Mouse (Mus musculus) liver, embryonic 11.5 days (tissue): Measurements from ENCODE around the gene Lpo. TPM values are rescaled to one million over a fixed set of nuclear protein-coding genes. Genes with fewer than 3 reads are reported as not detected.

Source experiments
- ATAC-seq: fragments of 200-750 bp; cut with Nextera tagmentation; replicated peaks from 2 replicates; pipeline ENCODE4 v1.8.0; 2017; ENCODE audit warnings: moderate number of reproducible peaks, mild to moderate bottlenecking, moderate TSS enrichment, moderate library complexity; ENCODE audit not compliant: low FRiP score
- DNase-seq: peaks from one replicate; pipeline ENCODE4 v3.0.0-alpha.2; 2017; ENCODE audit warnings: low spot score
- H3K27ac ChIP-seq: fragments of 300-500 bp; sonication (generic); 2 replicates; pipeline ENCODE4 v1.5.1; 2014; ENCODE audit warnings: mild to moderate bottlenecking, low read depth, low read length, control low read depth
- H3K27me3 ChIP-seq: fragments of 300-500 bp; sonication (generic); replicated peaks from 2 replicates; pipeline ENCODE4 v1.6.1; 2014; ENCODE audit warnings: low read length, mixed read lengths; ENCODE audit not compliant: control insufficient read depth, insufficient read depth
- H3K36me3 ChIP-seq: fragments of 300-500 bp; sonication (generic); 2 replicates; pipeline ENCODE4 v1.6.1; 2014; ENCODE audit warnings: mild to moderate bottlenecking, low read length, moderate library complexity, mixed read lengths; ENCODE audit not compliant: control insufficient read depth, insufficient read depth
- H3K4me1 ChIP-seq: fragments of 300-500 bp; sonication (generic); replicated peaks from 2 replicates; pipeline ENCODE4 v1.6.1; 2014; ENCODE audit warnings: low read length, mixed read lengths; ENCODE audit not compliant: control insufficient read depth, insufficient read depth
- H3K4me2 ChIP-seq: fragments of 300-500 bp; sonication (generic); 2 replicates; pipeline ENCODE4 v1.6.1; 2014; ENCODE audit warnings: mild to moderate bottlenecking, control low read depth, moderate library complexity
- H3K4me3 ChIP-seq: fragments of 300-500 bp; sonication (generic); 2 replicates; pipeline ENCODE4 v1.5.1; 2014; ENCODE audit warnings: low read depth, low read length, control low read depth
- H3K9ac ChIP-seq: fragments of 300-500 bp; sonication (generic); 2 replicates; pipeline ENCODE4 v1.6.1; 2014; ENCODE audit warnings: low read depth, low read length, control low read depth
- H3K9me3 ChIP-seq: fragments of 300-500 bp; sonication (generic); 2 replicates; pipeline ENCODE4 v1.6.1; 2016; ENCODE audit warnings: low read length, inconsistent platforms, mixed read lengths; ENCODE audit not compliant: control insufficient read depth
- WGBS: fragments of 180-500 bp; shearing (Covaris S2); extraction: QIAGEN DNeasy Blood & Tissue Kit; methylation state at CpG from one replicate; pipeline ENCODE4 v1.1.7; 2014; 5-methylcytosine and 5-hydroxymethylcytosine counted together
- polyA plus RNA-seq: library from polyadenylated mRNA; unstranded; fragments of >200 nt; fragmentation: Nextera tagmentation; extraction: Ambion mirVana; gene quantifications from 2 replicates; pipeline ENCODE4 v1.2.1, GENCODE M21; 2014

The Lpo gene
- polyA plus RNA-seq, 1 experiment from 2014 or later = not detected

DNA sequence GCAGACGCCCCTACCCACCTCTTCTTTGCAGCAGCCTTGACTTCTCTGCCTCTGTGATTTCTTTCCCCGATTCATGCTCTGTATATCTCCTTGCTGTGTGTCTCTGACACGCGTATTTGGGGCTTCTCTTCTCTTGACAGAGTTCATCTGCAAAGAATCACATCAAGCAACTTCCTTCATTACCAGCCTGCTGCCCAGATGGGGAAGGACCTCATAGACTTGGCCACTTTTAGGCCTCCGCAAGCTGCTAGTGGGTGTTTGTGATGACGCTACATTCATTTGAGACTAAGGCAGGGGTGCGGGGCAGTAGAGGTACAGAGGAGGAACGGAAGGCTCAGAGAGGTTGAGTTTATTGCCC is 25.5 kb upstream of the Lpo start:
- H3K4me3 ChIP-seq = peak overlapping the region; percentile 61
- peaks cover 4% of the 10 kb centered on the region for H3K4me1 ChIP-seq
- WGBS = 43% methylated on average over 8 of the region's 8 CpGs
- no peaks in the 10 kb centered on the region; the same call in 1 of the 2 replicates for H3K36me3 ChIP-seq
- H3K9ac ChIP-seq = peak overlapping the region; percentile 65
- H3K27ac ChIP-seq = no peak overlapping the region
- no peak for DNase-seq
- H3K4me2 ChIP-seq = peak overlapping the region; percentile 80
- H3K9me3 ChIP-seq = no peaks in the 10 kb centered on the region
- no peaks in the 10 kb centered on the region for H3K27me3 ChIP-seq
- ATAC-seq = no peak; the same call in 1 of the 2 replicates

GRCm38 (mm10) chr11:87852690-87853596 is 24.9 kb upstream of the Lpo start, which contains the start of gene Mks1:
Gene Mks1, plus strand, starts transcription at chr11:87853215.
- H3K4me2 ChIP-seq = peak within 1 kb of the TSS; percentile 80
- peak within 1 kb of the TSS; percentile 65 for H3K9ac ChIP-seq
- H3K27ac ChIP-seq = 0 out of 2 replicates have a peak within 1 kb of the TSS, but pooled peaks have one; percentile 8
- H3K4me3 ChIP-seq = peak within 1 kb of the TSS; percentile 61
- WGBS = 4% methylated on average over 40 of the region's 40 CpGs
- no peaks in the 10 kb centered on the region; the same call in 1 of the 2 replicates for H3K36me3 ChIP-seq
- peak; percentile 89 for DNase-seq
- H3K4me1 ChIP-seq = peaks cover 4% of the 10 kb centered on the region
- no peaks in the 10 kb centered on the region for H3K9me3 ChIP-seq
- ATAC-seq = peak; percentile 90
- no peaks in the 10 kb centered on the region for H3K27me3 ChIP-seq

DNA sequence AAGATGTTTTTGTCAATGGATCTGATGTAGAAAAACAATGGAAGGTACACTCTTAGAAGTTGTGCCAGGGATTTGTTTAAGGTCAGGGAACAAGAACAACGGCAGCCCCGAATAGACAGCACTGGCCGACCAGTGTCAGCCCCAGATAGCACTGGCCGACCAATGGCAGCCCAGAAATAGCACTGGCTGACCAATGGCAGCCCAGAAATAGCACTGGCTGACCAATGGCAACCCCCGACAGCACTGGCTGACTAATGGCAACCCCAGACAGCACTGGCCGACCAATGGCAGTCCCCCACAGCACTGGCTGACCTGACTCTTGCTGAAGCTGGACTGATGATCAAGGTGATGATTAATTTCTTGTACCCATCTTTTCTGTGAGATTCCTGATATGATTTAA is 19.8 kb upstream of the Lpo start:
- no peak for DNase-seq

DNA sequence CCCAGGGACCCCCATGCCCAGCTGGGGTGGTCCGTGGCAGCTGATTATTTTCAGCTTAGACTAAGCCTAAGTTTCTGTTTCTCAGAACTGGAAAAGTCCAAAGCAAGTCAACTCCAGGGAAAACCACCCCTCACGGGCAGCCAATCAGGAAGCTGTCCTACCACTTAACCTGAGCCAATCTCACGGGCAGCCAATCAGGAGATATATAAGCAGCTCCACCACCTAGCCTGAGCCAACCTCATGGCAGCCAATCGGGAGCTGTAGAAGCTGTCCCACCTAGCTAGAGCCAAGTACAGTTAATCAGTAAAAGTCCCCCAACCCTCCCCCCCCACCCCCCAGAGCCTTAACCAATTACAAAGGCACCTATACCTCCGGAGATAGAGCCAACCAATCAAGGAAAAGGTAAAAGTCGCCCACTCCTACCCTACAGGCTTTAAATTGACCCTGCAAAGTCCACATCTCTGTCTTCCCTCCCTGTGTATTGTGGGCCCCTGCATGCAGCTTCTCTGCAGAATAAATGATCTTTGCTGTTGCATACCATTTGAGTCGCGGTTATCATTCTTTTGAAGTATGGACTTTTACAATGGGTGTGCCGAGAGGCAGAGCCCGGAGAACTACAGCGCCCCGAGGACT is 19.0 kb upstream of the Lpo start:
- ATAC-seq (no peak), DNase-seq (no peak)
- Histone ChIP-seq H3K4me1 (no peaks in the 10 kb centered on the region), H3K9ac (no peak overlapping the region), H3K27me3 (no peaks in the 10 kb centered on the region), H3K36me3 (no peaks in the 10 kb centered on the region), H3K4me3 (no peak overlapping the region), H3K27ac (no peak overlapping the region), H3K4me2 (no peak overlapping the region), H3K9me3 (no peaks in the 10 kb centered on the region)
- 79% methylated on average over 12 of the region's 12 CpGs for WGBS

More for the DNA sequence above, 19.8 kb upstream of the Lpo start:
- Histone ChIP-seq H3K27me3 (no peaks in the 10 kb centered on the region), H3K9ac (no peak overlapping the region), H3K9me3 (no peaks in the 10 kb centered on the region), H3K4me2 (no peak overlapping the region), H3K36me3 (no peaks in the 10 kb centered on the region), H3K4me1 (no peaks in the 10 kb centered on the region), H3K27ac (no peak overlapping the region), H3K4me3 (no peak overlapping the region)
- WGBS = 68% methylated on average over 6 of the region's 6 CpGs
- ATAC-seq = no peak

- Histone ChIP-seq H3K36me3 (no peaks in the 10 kb centered on the region), H3K27ac (no peak overlapping the region), H3K4me2 (no peak overlapping the region), H3K9ac (no peak overlapping the region), H3K4me3 (no peak overlapping the region), H3K27me3 (no peaks in the 10 kb centered on the region), H3K4me1 (no peaks in the 10 kb centered on the region), H3K9me3 (no peaks in the 10 kb centered on the region)
- DNase-seq (no peak), ATAC-seq (no peak)
- WGBS = 78% methylated on average over 3 of the region's 3 CpGs
Measured at GRCm38 (mm10) chr11:87841436-87841835, 13.3 kb upstream of the Lpo start.

- 81% methylated on average over 8 of the region's 8 CpGs for WGBS
- no peak for ATAC-seq
- Histone ChIP-seq H3K4me1 (no peaks in the 10 kb centered on the region), H3K9ac (no peak overlapping the region), H3K27ac (no peak overlapping the region), H3K27me3 (no peaks in the 10 kb centered on the region; the same call in 1 of the 2 replicates), H3K4me2 (no peak overlapping the region), H3K4me3 (no peak overlapping the region), H3K36me3 (no peaks in the 10 kb centered on the region), H3K9me3 (no peaks in the 10 kb centered on the region)
- DNase-seq = no peak
Measured at GRCm38 (mm10) chr11:87840676-87841075, 12.6 kb upstream of the Lpo start.

- ATAC-seq = no peak
- WGBS = 59% methylated on average over 5 of the region's 5 CpGs
Measured at GRCm38 (mm10) chr11:87821502-87821901, 6.6 kb downstream of the Lpo start.

DNA sequence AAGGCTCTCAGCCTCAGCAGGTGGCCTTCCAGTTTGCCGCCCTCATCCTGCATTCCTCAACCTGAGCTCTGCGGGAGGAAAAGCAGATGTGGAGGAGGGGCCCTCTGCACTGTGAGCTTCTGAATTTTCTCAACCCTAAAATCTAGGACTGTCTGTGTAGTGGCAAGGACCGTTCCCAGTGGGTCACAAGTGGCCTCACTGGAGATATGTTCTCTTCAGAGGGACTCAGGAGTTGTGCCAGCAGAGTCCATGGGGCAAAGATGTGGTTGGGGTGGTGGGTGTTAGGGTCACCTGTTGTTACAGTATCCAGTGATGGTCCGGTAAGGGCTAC is 10.7 kb downstream of the Lpo start:
- H3K4me3 ChIP-seq = peak overlapping the region; percentile 35
- no peaks in the 10 kb centered on the region for H3K36me3 ChIP-seq
- 31% methylated on average over 4 of the region's 4 CpGs for whole genome bisulfite sequencing
- no peak overlapping the region for H3K27ac ChIP-seq
- H3K9me3 ChIP-seq = no peaks in the 10 kb centered on the region
- peaks cover 6% of the 10 kb centered on the region; the same call in 1 of the 2 replicates for H3K27me3 ChIP-seq
- H3K4me1 ChIP-seq = peaks cover 5% of the 10 kb centered on the region; the same call in 1 of the 2 replicates
- DNase-seq (no peak), ATAC-seq (no peak)
- peak overlapping the region; percentile 66 for H3K4me2 ChIP-seq
- no peak overlapping the region for H3K9ac ChIP-seq

More at GRCm38 (mm10) chr11:87821502-87821901, 6.6 kb downstream of the Lpo start:
- Histone ChIP-seq H3K27ac (no peak overlapping the region), H3K36me3 (no peaks in the 10 kb centered on the region), H3K27me3 (peaks cover 6% of the 10 kb centered on the region; the same call in 1 of the 2 replicates), H3K4me2 (no peak overlapping the region), H3K9ac (no peak overlapping the region), H3K9me3 (no peaks in the 10 kb centered on the region), H3K4me3 (no peak overlapping the region), H3K4me1 (peaks cover 5% of the 10 kb centered on the region; the same call in 1 of the 2 replicates)
- no peak for DNase-seq
